14 mouse cellular contexts compared by ENCODE assay signal in the genomic region with DNA sequence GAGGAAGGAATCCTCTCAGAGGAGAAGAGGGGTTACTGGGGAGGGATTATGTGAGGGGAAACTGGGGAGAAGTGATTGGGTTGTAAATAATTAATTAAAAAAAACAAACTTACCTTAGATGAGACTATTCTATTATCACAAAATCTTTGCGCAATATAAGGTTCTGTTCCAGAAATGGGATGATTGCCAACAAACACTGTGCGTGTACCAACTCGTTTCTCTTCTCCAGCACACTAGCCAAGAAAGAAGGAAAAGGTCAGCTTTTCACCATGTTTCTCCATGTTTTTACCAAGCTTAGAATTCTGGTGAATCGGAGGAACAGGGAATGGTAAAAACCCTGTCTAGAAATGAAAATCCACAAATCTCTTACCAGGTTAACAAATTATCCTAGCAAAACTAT.
"Had no signal": no experiment of that assay in that cellular context is flagged by ENCODE, and none has a peak within 500 bp of the region (broad histone marks: within the 10 kb centered on the region; RNA-seq: fewer than 3 reads in every experiment).

No protein-coding gene starts in this region.

- DNase-seq: gastrocnemius, postnatal 14 days; gastrocnemius, postnatal 36 days; heart, adult 11 months; heart, adult 2 months; heart, postnatal 14 days; heart, postnatal 36 days; kidney, adult 11 months; kidney, adult 2 months; kidney, adult 9 months; kidney, postnatal 14 days; kidney, postnatal 36 days; layer of hippocampus, adult 9-11 months; layer of hippocampus, postnatal 36 days; left cerebral cortex, postnatal 4 days had no signal
